Mouse (Mus musculus) kidney, adult 8-10 months (tissue): ENCODE measurements around the gene Rhog.

Experiments used
- DNase-seq, 2 experiments: peaks; one replicate each; pipeline ENCODE4 v3.0.0; 2022

Gene Rhog

GRCm38 (mm10) chr7:102249896-102250630, 5.8 kb downstream of the Rhog start:
- peak; percentile 68 to 70 for DNase-seq

- DNase-seq = no peak
Measured at GRCm38 (mm10) chr7:102249531-102249895, 6.3 kb downstream of the Rhog start.

- no peak for DNase-seq
Measured at GRCm38 (mm10) chr7:102248691-102249404, 7.0 kb downstream of the Rhog start.

- peak in 1 of 2 experiments; percentile 10 for DNase-seq
Measured at GRCm38 (mm10) chr7:102246956-102247797, 8.7 kb downstream of the Rhog start.

- no peak for DNase-seq
Measured at GRCm38 (mm10) chr7:102246265-102246664, 9.6 kb downstream of the Rhog start.

GRCm38 (mm10) chr7:102245775-102246174, 10.1 kb downstream of the Rhog start:
- DNase-seq = no peak

- peak in 1 of 2 experiments; percentile 14 for DNase-seq
Measured at GRCm38 (mm10) chr7:102244782-102245535, 10.9 kb downstream of the Rhog start.

- peak in 1 of 2 experiments; percentile 21 for DNase-seq
Measured at GRCm38 (mm10) chr7:102243870-102244269, 12.0 kb downstream of the Rhog start.

- DNase-seq = no peak
Measured at GRCm38 (mm10) chr7:102242917-102243316, 12.9 kb downstream of the Rhog start.

- DNase-seq = no peak
Measured at GRCm38 (mm10) chr7:102242371-102242770, 13.5 kb downstream of the Rhog start.

- no peak for DNase-seq
Measured at GRCm38 (mm10) chr7:102239591-102239990, 16.3 kb downstream of the Rhog start.

- DNase-seq = no peak
Measured at GRCm38 (mm10) chr7:102238686-102239286, 17.1 kb downstream of the Rhog start.

GRCm38 (mm10) chr7:102233059-102233458, 22.8 kb downstream of the Rhog start:
- no peak for DNase-seq

- DNase-seq = no peak
Measured at GRCm38 (mm10) chr7:102229814-102230213, 26.0 kb downstream of the Rhog start.

- no peak for DNase-seq
Measured at GRCm38 (mm10) chr7:102228049-102228670, 27.7 kb downstream of the Rhog start.

GRCm38 (mm10) chr7:102226051-102226450, 29.8 kb downstream of the Rhog start:
- no peak for DNase-seq

GRCm38 (mm10) chr7:102223883-102224738, 31.7 kb downstream of the Rhog start:
- DNase-seq = no peak

- peak; percentile 65 to 76 for DNase-seq
Measured at GRCm38 (mm10) chr7:102222830-102223556, 32.9 kb downstream of the Rhog start.

GRCm38 (mm10) chr7:102222336-102222735, 33.5 kb downstream of the Rhog start:
- DNase-seq = peak; percentile 41 to 46

GRCm38 (mm10) chr7:102221899-102222298, 34.0 kb downstream of the Rhog start:
- no peak for DNase-seq
